Mouse (Mus musculus) testis, adult 2 months (tissue): Measurements from ENCODE around the gene Pibf1.

Source experiments
- CTCF ChIP-seq: fragments of 200-500 bp; IDR thresholded peaks from 2 replicates; pipeline ENCODE4 v1.5.1; 2012; ENCODE audit warnings: low read depth, mild to moderate bottlenecking, inconsistent platforms, low read length, moderate library complexity; ENCODE audit not compliant: control insufficient read depth, insufficient read depth, insufficient replicate concordance
- POLR2A ChIP-seq: fragments of 200-500 bp; IDR thresholded peaks from 2 replicates; pipeline ENCODE4 v1.6.1; 2012; ENCODE audit warnings: low read depth, mild to moderate bottlenecking, inconsistent platforms, low read length, moderate library complexity; ENCODE audit not compliant: control insufficient read depth

- TF ChIP-seq CTCF (no peak), POLR2A (no peak)
These were observed 199.3 kb downstream of the Pibf1 start, which contains the start of gene Klf5 for GRCm38 (mm10) chr14:99298385-99299021.
